Mouse (Mus musculus) spleen, adult 2 months (tissue): ENCODE data around the gene Nat8f6.
"Not testable (repeated sequence)": the region's sequence is repeated elsewhere in the genome, so short reads cannot be mapped to it uniquely, and the experiment has no call there.

Source experiments
- CTCF ChIP-seq: fragments of 200-500 bp; IDR thresholded peaks from 2 replicates; pipeline ENCODE4 v1.5.1; 2011; ENCODE audit warnings: mild to moderate bottlenecking, inconsistent platforms; ENCODE audit not compliant: insufficient read depth, insufficient read length, insufficient replicate concordance; ENCODE audit errors: extremely low read depth
- POLR2A ChIP-seq: fragments of 200-500 bp; IDR thresholded peaks from 2 replicates; pipeline ENCODE4 v1.6.1; 2011; ENCODE audit warnings: low read depth, low read length, inconsistent platforms

DNA sequence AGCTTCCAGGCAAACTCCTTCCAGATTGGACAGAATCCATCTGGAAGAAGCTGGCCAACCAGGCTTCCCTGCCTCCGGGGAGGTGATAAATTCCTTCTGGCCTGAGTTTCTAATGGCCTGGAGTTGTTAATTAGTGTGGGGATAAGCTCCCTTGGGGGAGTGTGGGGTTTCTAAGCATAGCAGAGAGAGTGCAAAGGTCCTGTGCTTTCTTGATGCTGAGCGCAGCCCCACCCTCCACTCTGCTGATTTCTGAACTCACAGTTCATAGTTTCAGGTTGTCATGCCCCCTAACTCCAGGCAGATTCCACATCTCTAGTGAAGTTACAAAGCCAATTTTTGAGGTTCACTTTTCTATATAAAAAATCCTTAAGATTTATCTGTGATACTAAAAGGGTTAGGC, 14.3 kb upstream of the Nat8f6 start:
- not testable (repeated sequence) for TF ChIP-seq POLR2A, CTCF
